In genomic region chr1:162858748-162859130, GRCm38 (mm10) we compare ENCODE assay signal across 8 mouse cellular contexts. TPM values are rescaled to one million over a fixed set of nuclear protein-coding genes. Genes with fewer than 3 reads are reported as not detected.
DNase-seq lines count a peak whose midpoint lies in the region; ATAC-seq and TF ChIP-seq lines count a peak whose summit lies in the region.
"Had no signal": no experiment of that assay in that cellular context is flagged by ENCODE, and none has a peak within 500 bp of the region (broad histone marks: within the 10 kb centered on the region; RNA-seq: fewer than 3 reads in every experiment).

No protein-coding gene starts in this region.

- WGBS in lung, embryonic 14.5 days, result 62% methylated on average over 12 of the region's 12 CpGs
- 44% methylated on average over 12 of the region's 12 CpGs for WGBS in forebrain, embryonic 11.5 days
- WGBS in hindbrain, embryonic 14.5 days, result 44% methylated on average over 12 of the region's 12 CpGs
- 72% methylated on average over 12 of the region's 12 CpGs for WGBS in liver, embryonic 15.5 days (ENCODE audit: insufficient replicate concordance)

- peak overlapping the region; percentile 3; the same call in 1 of the 2 replicates for H3K27ac ChIP-seq in lung, embryonic 14.5 days (ENCODE audit: low read depth)
- H3K27ac ChIP-seq in forebrain, embryonic 11.5 days (ENCODE audit: low read depth, low read length), result no peak overlapping the region
- H3K27ac ChIP-seq in hindbrain, embryonic 14.5 days, result peak overlapping the region; percentile 66
- no peak overlapping the region for H3K27ac ChIP-seq in liver, embryonic 15.5 days (replicated peaks)

- ATAC-seq in lung, embryonic 14.5 days (ENCODE audit: insufficient read depth), result no peak
- peak; percentile 37; the same call in 1 of the 2 replicates for ATAC-seq in forebrain, embryonic 11.5 days (replicated peaks; ENCODE audit: low FRiP score)
- ATAC-seq in hindbrain, embryonic 14.5 days (ENCODE audit: low FRiP score), result peak; percentile 75
- ATAC-seq in liver, embryonic 15.5 days (ENCODE audit: insufficient read depth), result no peak
- no peak for ATAC-seq in megakaryocyte-erythroid progenitor cell, adult 5-6 weeks (replicated peaks; ENCODE audit: low FRiP score, low TSS enrichment, poor library complexity, severe bottlenecking)

- no peak for TF ChIP-seq CTCF in lung, embryonic 14.5 days (IDR thresholded peaks at IDR 0.05; ENCODE audit: low read depth)

- H3K9ac ChIP-seq in lung, embryonic 14.5 days, result no peak overlapping the region
- H3K9ac ChIP-seq in forebrain, embryonic 11.5 days (ENCODE audit: low read length), result no peak overlapping the region
- H3K9ac ChIP-seq in hindbrain, embryonic 14.5 days, result peak overlapping the region; percentile 20; the same call in 1 of the 2 replicates
- H3K9ac ChIP-seq in liver, embryonic 15.5 days, result no peak overlapping the region

- DNase-seq in lung, embryonic 14.5 days, result no peak
- DNase-seq in lung, postnatal 14 days, result no peak
- peak; percentile 51 for DNase-seq in forebrain, embryonic 11.5 days (ENCODE audit: low spot score)
- DNase-seq in hindbrain, embryonic 14.5 days (ENCODE audit: low spot score), result peak; percentile 35
- no peak for DNase-seq in frontal cortex, postnatal 36 days (ENCODE audit: low spot score in 2 of 2)

- no peak overlapping the region for H3K4me3 ChIP-seq in lung, embryonic 14.5 days (ENCODE audit: low read depth, low read length)
- H3K4me3 ChIP-seq in forebrain, embryonic 11.5 days (ENCODE audit: low read depth, low read length), result no peak overlapping the region
- H3K4me3 ChIP-seq in hindbrain, embryonic 14.5 days (replicated peaks; ENCODE audit: low read length), result peak overlapping the region; percentile 22
- H3K4me3 ChIP-seq in liver, embryonic 15.5 days (replicated peaks), result no peak overlapping the region

- H3K27me3 ChIP-seq in lung, embryonic 14.5 days (ENCODE audit: insufficient read depth, low read length), result no peaks in the 10 kb centered on the region
- H3K27me3 ChIP-seq in forebrain, embryonic 11.5 days (ENCODE audit: control insufficient read depth, insufficient read depth, low read length), result no peaks in the 10 kb centered on the region
- no peaks in the 10 kb centered on the region for H3K27me3 ChIP-seq in hindbrain, embryonic 14.5 days (ENCODE audit: control insufficient read depth, insufficient read depth, low read length)
- no peaks in the 10 kb centered on the region for H3K27me3 ChIP-seq in liver, embryonic 15.5 days

- no peaks in the 10 kb centered on the region for H3K9me3 ChIP-seq in lung, embryonic 14.5 days (ENCODE audit: low read depth, low read length)
- H3K9me3 ChIP-seq in forebrain, embryonic 11.5 days (ENCODE audit: control insufficient read depth, low read length), result no peaks in the 10 kb centered on the region
- no peaks in the 10 kb centered on the region for H3K9me3 ChIP-seq in hindbrain, embryonic 14.5 days (ENCODE audit: control insufficient read depth, low read length)
- H3K9me3 ChIP-seq in liver, embryonic 15.5 days (replicated peaks), result no peaks in the 10 kb centered on the region

- H3K4me1 ChIP-seq in lung, embryonic 14.5 days (ENCODE audit: insufficient read depth), result no peaks in the 10 kb centered on the region
- peaks cover 3% of the 10 kb centered on the region; the same call in 1 of the 2 replicates for H3K4me1 ChIP-seq in forebrain, embryonic 11.5 days (replicated peaks; ENCODE audit: control insufficient read depth, insufficient read depth, low read length)
- 0 out of 2 replicates have a peak, but pooled peaks cover 5% of the 10 kb centered on the region for H3K4me1 ChIP-seq in hindbrain, embryonic 14.5 days (replicated peaks; ENCODE audit: control insufficient read depth, insufficient read depth, low read length)
- peaks cover 5% of the 10 kb centered on the region for H3K4me1 ChIP-seq in liver, embryonic 15.5 days (replicated peaks)

- peak overlapping the region; percentile 16; the same call in 1 of the 2 replicates for H3K4me2 ChIP-seq in lung, embryonic 14.5 days
- 0 out of 2 replicates have a peak overlapping the region, but pooled peaks have one; percentile 21 for H3K4me2 ChIP-seq in forebrain, embryonic 11.5 days (ENCODE audit: low read depth, low read length, severe bottlenecking)
- H3K4me2 ChIP-seq in hindbrain, embryonic 14.5 days (replicated peaks), result peak overlapping the region; percentile 38
- H3K4me2 ChIP-seq in liver, embryonic 15.5 days, result peak overlapping the region; percentile 1; the same call in 1 of the 2 replicates

- H3K36me3 ChIP-seq in lung, embryonic 14.5 days (ENCODE audit: insufficient read depth), result no peaks in the 10 kb centered on the region
- no peaks in the 10 kb centered on the region for H3K36me3 ChIP-seq in forebrain, embryonic 11.5 days (ENCODE audit: control insufficient read depth, insufficient read depth, low read length)
- H3K36me3 ChIP-seq in hindbrain, embryonic 14.5 days (replicated peaks; ENCODE audit: control insufficient read depth, insufficient read depth), result no peaks in the 10 kb centered on the region
- no peaks in the 10 kb centered on the region for H3K36me3 ChIP-seq in liver, embryonic 15.5 days (replicated peaks)

RNA-seq across cellular contexts. Expression of gene Fmo1, which starts 7.7 kb away (rescaled TPM):
- polyA plus RNA-seq in lung, embryonic 14.5 days (2014; fragmentation: Nextera tagmentation; extraction: Ambion mirVana), result 3.4 and 6.4 TPM in 2 replicates
- 15.3 and 19.9 TPM in 2 replicates for polyA plus RNA-seq in forebrain, embryonic 11.5 days (2014; fragmentation: Nextera tagmentation; extraction: Ambion mirVana)
- 35.6 and 36.6 TPM in 2 replicates for polyA plus RNA-seq in hindbrain, embryonic 14.5 days (2014; fragmentation: Nextera tagmentation; extraction: Ambion mirVana)
- polyA plus RNA-seq in liver, embryonic 15.5 days (2015; fragmentation: Nextera tagmentation; extraction: Ambion mirVana), result 29.4 and 34.5 TPM in 2 replicates
- total RNA-seq in megakaryocyte-erythroid progenitor cell, adult 5-6 weeks (2014; fragmentation: Nextera tagmentation), result not detected in 2 replicates
- not detected in 2 replicates for total RNA-seq in megakaryocyte-erythroid progenitor cell, adult 5-6 weeks (2017)

RNA-seq across cellular contexts. Expression of gene Fmo2, which starts 39.8 kb away (rescaled TPM):
- polyA plus RNA-seq in lung, embryonic 14.5 days (2014; fragmentation: Nextera tagmentation; extraction: Ambion mirVana), result 3.4 and 5.3 TPM in 2 replicates
- 0.13 and 0.29 TPM in 2 replicates for polyA plus RNA-seq in forebrain, embryonic 11.5 days (2014; fragmentation: Nextera tagmentation; extraction: Ambion mirVana)
- polyA plus RNA-seq in hindbrain, embryonic 14.5 days (2014; fragmentation: Nextera tagmentation; extraction: Ambion mirVana), result 0.12 and 0.26 TPM in 2 replicates
- polyA plus RNA-seq in liver, embryonic 15.5 days (2015; fragmentation: Nextera tagmentation; extraction: Ambion mirVana), result 0.13 and 0.14 TPM in 2 replicates
- not detected in 2 replicates for total RNA-seq in megakaryocyte-erythroid progenitor cell, adult 5-6 weeks (2014; fragmentation: Nextera tagmentation)
- total RNA-seq in megakaryocyte-erythroid progenitor cell, adult 5-6 weeks (2017), result not detected in 2 replicates

RNA-seq across cellular contexts. Expression of gene Fmo4, which starts 45.0 kb away (rescaled TPM):
- polyA plus RNA-seq in lung, embryonic 14.5 days (2014; fragmentation: Nextera tagmentation; extraction: Ambion mirVana), result 0.38 and 0.85 TPM in 2 replicates
- polyA plus RNA-seq in forebrain, embryonic 11.5 days (2014; fragmentation: Nextera tagmentation; extraction: Ambion mirVana), result 0.37 and 0.71 TPM in 2 replicates
- 0.31 and 0.88 TPM in 2 replicates for polyA plus RNA-seq in hindbrain, embryonic 14.5 days (2014; fragmentation: Nextera tagmentation; extraction: Ambion mirVana)
- 3.3 and 4.1 TPM in 2 replicates for polyA plus RNA-seq in liver, embryonic 15.5 days (2015; fragmentation: Nextera tagmentation; extraction: Ambion mirVana)
- not detected in 2 replicates for total RNA-seq in megakaryocyte-erythroid progenitor cell, adult 5-6 weeks (2014; fragmentation: Nextera tagmentation)
- 0.42 TPM in 1 of 2 replicates, not detected in the other for total RNA-seq in megakaryocyte-erythroid progenitor cell, adult 5-6 weeks (2017)
- total RNA-seq: left cerebral cortex, postnatal 36 days had no signal

Comparison
In these comparisons a context has a peak if more than half of its experiments do, and no peak if none do; other contexts are left out.
1. ATAC-seq: peak in forebrain, embryonic 11.5 days (single experiment) and hindbrain, embryonic 14.5 days (single experiment); none in lung, embryonic 14.5 days (single experiment), liver, embryonic 15.5 days (single experiment) and megakaryocyte-erythroid progenitor cell, adult 5-6 weeks (single experiment).
2. DNase-seq: peak in forebrain, embryonic 11.5 days (single experiment) and hindbrain, embryonic 14.5 days (single experiment); none in lung, embryonic 14.5 days (single experiment), lung, postnatal 14 days (single experiment) and frontal cortex, postnatal 36 days (0 of 2).
3. H3K27ac ChIP-seq: peak in lung, embryonic 14.5 days (single experiment) and hindbrain, embryonic 14.5 days (single experiment); none in forebrain, embryonic 11.5 days (single experiment) and liver, embryonic 15.5 days (single experiment).
4. Peak in every context shown above with its lines, with median percentiles within 50 percentile points of each other: H3K4me2 ChIP-seq.